Mouse (Mus musculus): ENCODE results near the gene Tmem132b.

DNA sequence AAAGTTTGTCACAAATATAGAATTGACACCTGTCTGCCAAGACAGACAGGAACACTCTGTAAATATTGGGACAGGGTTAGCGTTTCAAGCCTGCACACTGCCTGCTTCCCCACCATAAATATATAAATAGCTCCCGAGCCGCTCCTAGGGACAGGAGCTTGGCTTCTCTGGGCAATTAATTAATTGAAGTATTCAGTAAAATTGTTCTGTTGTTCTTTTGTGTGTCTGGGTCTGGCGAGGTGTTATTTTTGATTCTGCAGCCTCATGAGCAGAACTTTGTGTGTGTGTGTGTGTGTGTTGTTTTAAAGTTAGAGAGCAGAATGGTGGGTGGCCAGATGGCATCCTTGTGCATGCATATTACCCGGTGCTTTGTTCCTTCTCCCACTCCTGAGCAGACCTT is 24.2 kb downstream of the Tmem132b start:
- TF ChIP-seq EP300 (optimal IDR thresholded peaks at IDR 0.05) (no peak), CTCF (IDR thresholded peaks at IDR 0.05; ENCODE audit: low read depth) (no peak)

Measured in stomach, postnatal 0 days (tissue).